Mouse (Mus musculus) olfactory bulb, adult 2 months (tissue): ENCODE measurements around the gene Ano6.

Experiments used
- CTCF ChIP-seq: fragments of 200-500 bp; IDR thresholded peaks from 2 replicates; pipeline ENCODE4 v1.5.1; 2012; ENCODE audit warnings: low read depth, mild to moderate bottlenecking, low read length, moderate library complexity; ENCODE audit not compliant: insufficient read depth
- POLR2A ChIP-seq: fragments of 200-500 bp; IDR thresholded peaks from 2 replicates; pipeline ENCODE4 v1.6.1; 2012; ENCODE audit warnings: mild to moderate bottlenecking, low read depth, low read length, moderate library complexity; ENCODE audit not compliant: insufficient read depth

DNA sequence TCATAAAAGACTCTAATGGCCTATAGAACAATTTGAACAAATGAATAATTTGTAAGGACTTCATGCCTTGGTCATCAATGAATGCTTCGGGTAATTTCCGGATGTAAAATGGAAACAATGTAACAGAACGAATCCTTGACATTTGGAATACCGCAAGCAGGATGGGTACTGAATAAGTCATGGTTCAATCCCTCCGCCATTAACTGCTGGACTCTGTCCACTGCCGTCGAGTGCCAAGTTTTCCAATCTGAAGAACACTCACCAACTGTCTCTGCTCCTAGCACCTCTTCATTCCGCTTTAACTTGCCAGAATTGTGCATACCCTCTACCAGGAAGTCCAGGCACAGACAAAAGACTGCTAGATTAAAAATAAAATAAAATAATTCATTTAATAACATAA, 25.4 kb upstream of the Ano6 start:
- TF ChIP-seq CTCF (no peak), POLR2A (no peak)
